Mouse (Mus musculus): ENCODE measurements around the gene Slc25a45. TPM values are rescaled to one million over a fixed set of nuclear protein-coding genes. Genes with fewer than 3 reads are reported as not detected.

Slc25a45 gene
- polyA plus RNA-seq, 1 experiment from 2014 or later, result 3.4 TPM

DNA sequence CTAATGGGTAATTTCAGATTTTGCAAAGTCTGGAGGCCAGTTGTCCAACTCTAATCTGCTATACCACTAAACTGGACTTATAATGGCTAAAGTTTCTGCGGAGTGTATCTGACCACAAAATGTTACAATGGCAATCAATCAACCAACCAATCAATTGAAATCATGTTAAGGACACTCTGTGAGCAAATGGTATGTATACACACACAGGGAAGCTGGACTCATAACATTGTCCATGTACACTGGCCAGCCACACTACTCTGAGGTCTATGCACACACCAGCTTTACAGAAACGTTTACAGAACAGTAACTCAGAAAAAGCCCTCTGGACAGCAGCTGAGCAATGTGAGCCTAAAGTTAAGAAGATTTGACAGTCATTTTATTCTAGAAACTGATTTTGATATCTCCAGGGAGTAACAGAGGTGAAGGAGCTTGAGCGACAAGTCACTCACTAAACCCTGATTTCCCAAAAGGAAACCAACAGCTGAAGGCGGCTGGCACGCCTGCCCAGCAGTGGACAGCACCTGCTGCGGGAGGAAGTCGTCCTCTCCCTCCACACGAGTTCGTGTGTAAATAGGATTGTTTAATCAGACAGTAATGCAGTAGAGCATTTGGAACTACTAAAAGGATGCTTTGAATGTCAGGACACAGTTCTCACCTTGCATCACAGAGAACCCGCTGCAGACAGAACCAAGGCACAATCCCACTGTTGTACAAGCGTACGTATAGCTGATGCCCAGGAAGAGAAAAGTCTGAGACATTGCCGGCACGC lies 38.1 kb upstream of the Slc25a45 start:
- WGBS, result 66% methylated on average over 14 of the region's 14 CpGs
- Histone ChIP-seq H3K27me3 (replicated peaks; ENCODE audit: control insufficient read depth, insufficient read depth, low read length) (no peaks in the 10 kb centered on the region), H3K27ac (ENCODE audit: low read length) (no peak overlapping the region), H3K9me3 (ENCODE audit: control insufficient read depth, low read length) (no peaks in the 10 kb centered on the region), H3K36me3 (ENCODE audit: control insufficient read depth, insufficient read depth, low read length) (no peaks in the 10 kb centered on the region), H3K4me1 (ENCODE audit: control insufficient read depth, insufficient read depth, low read length) (peaks cover 34% of the 10 kb centered on the region), H3K4me2 (ENCODE audit: low read depth, low read length) (no peak overlapping the region), H3K4me3 (ENCODE audit: low read length) (no peak overlapping the region), H3K9ac (ENCODE audit: low read depth, low read length) (no peak overlapping the region)
- no peak for ATAC-seq

DNA sequence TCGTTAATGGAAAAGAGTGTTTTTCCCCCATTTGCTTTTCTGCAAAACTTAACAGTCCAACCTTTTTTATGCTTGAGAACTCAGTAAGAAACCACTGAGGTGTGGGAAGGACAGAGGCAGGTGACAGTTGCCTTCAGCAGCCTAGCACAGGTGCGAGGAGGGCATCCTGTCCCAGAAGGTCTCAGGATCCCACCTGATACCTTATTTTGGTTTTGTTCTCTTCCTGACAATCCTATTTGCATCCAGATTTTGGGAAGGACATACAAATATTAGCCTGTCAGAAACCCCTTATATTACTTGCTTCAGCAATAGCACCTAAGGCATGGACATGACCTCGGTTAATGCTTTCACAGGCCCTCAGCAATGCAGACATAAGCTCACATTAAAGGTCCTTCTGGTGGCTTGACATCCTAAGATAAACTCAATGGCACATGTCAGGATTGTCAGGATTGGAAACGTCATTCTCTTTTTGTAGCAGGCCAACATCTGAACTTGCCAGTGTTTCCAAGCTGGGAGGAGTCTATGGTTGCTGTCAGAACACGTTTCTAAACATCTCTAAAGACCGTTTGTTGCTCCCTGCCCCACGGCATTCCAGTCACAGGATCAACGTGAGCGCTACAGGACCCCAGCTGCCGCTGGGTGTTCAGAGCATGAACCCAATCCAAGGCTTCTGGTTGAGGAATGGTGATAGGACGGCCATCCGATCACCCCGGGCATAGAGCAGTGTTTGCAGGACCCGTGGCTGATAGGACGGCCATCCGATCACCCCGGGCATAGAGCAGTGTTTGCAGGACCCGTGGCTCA lies 37.3 kb upstream of the Slc25a45 start:
- H3K9me3 ChIP-seq (ENCODE audit: control insufficient read depth, low read length), result no peaks in the 10 kb centered on the region
- ATAC-seq, result no peak
- no peak overlapping the region for H3K4me2 ChIP-seq (ENCODE audit: low read depth, low read length)
- no peak overlapping the region; the same call in 1 of the 2 replicates for H3K9ac ChIP-seq (ENCODE audit: low read depth, low read length)
- H3K36me3 ChIP-seq (ENCODE audit: control insufficient read depth, insufficient read depth, low read length), result no peaks in the 10 kb centered on the region
- 73% methylated on average over 18 of the region's 18 CpGs for WGBS
- peaks cover 41% of the 10 kb centered on the region for H3K4me1 ChIP-seq (ENCODE audit: control insufficient read depth, insufficient read depth, low read length)
- no peak overlapping the region for H3K27ac ChIP-seq (ENCODE audit: low read length)
- no peaks in the 10 kb centered on the region for H3K27me3 ChIP-seq (replicated peaks; ENCODE audit: control insufficient read depth, insufficient read depth, low read length)
- no peak overlapping the region for H3K4me3 ChIP-seq (ENCODE audit: low read length)

DNA sequence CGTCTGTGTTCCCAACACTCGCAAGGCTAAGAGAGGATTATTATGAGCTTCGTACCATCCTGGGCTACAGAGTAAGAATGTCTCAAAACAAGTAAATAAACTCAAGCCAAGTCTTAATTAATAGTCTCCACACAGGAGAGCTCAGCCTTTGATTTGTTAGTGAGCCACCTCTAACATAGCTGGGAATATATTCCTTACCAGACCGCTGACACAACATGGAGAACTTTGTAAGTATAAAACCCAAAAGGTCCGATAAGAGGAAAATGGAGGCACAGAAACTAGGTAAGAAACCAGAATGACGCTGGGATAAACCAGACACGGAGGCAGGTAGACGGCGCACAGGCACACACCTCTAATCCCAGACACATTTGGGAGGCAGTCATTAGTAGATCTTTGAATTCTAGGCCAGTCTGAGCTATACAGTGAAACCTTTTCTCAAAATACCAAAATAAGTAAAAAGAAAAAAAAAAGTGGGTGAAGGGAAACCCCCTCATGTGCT lies 36.7 kb upstream of the Slc25a45 start:
- 89% methylated on average over 9 of the region's 9 CpGs for WGBS
- Histone ChIP-seq H3K4me1 (ENCODE audit: control insufficient read depth, insufficient read depth, low read length) (peaks cover 41% of the 10 kb centered on the region), H3K36me3 (ENCODE audit: control insufficient read depth, insufficient read depth, low read length) (no peaks in the 10 kb centered on the region), H3K9me3 (ENCODE audit: control insufficient read depth, low read length) (no peaks in the 10 kb centered on the region), H3K4me2 (ENCODE audit: low read depth, low read length) (no peak overlapping the region), H3K4me3 (ENCODE audit: low read length) (no peak overlapping the region), H3K27me3 (replicated peaks; ENCODE audit: control insufficient read depth, insufficient read depth, low read length) (no peaks in the 10 kb centered on the region), H3K27ac (ENCODE audit: low read length) (no peak overlapping the region), H3K9ac (ENCODE audit: low read depth, low read length) (no peak overlapping the region; the same call in 1 of the 2 replicates)
- ATAC-seq, result no peak

- H3K36me3 ChIP-seq (ENCODE audit: control insufficient read depth, insufficient read depth, low read length), result no peaks in the 10 kb centered on the region
- H3K4me1 ChIP-seq (ENCODE audit: control insufficient read depth, insufficient read depth, low read length), result peaks cover 41% of the 10 kb centered on the region
- no peak overlapping the region; the same call in 1 of the 2 replicates for H3K4me2 ChIP-seq (ENCODE audit: low read depth, low read length)
- H3K27ac ChIP-seq (ENCODE audit: low read length), result peak overlapping the region; percentile 47; the same call in 1 of the 2 replicates
- ATAC-seq, result no peak
- H3K27me3 ChIP-seq (replicated peaks; ENCODE audit: control insufficient read depth, insufficient read depth, low read length), result no peaks in the 10 kb centered on the region
- 70% methylated on average over 4 of the region's 4 CpGs for WGBS
- H3K9me3 ChIP-seq (ENCODE audit: control insufficient read depth, low read length), result no peaks in the 10 kb centered on the region
- H3K9ac ChIP-seq (ENCODE audit: low read depth, low read length), result peak overlapping the region; percentile 22; the same call in 1 of the 2 replicates
- H3K4me3 ChIP-seq (ENCODE audit: low read length), result no peak overlapping the region
Measured at GRCm38 (mm10) chr19:5841389-5841946, 36.1 kb upstream of the Slc25a45 start.

GRCm38 (mm10) chr19:5841999-5842784 lies 35.4 kb upstream of the Slc25a45 start:
- Histone ChIP-seq H3K4me1 (ENCODE audit: control insufficient read depth, insufficient read depth, low read length) (peaks cover 47% of the 10 kb centered on the region), H3K27ac (ENCODE audit: low read length) (peak overlapping the region; percentile 99), H3K4me3 (ENCODE audit: low read length) (peak overlapping the region; percentile 56), H3K4me2 (ENCODE audit: low read depth, low read length) (peak overlapping the region; percentile 69), H3K9me3 (ENCODE audit: control insufficient read depth, low read length) (no peaks in the 10 kb centered on the region), H3K9ac (ENCODE audit: low read depth, low read length) (peak overlapping the region; percentile 79), H3K27me3 (replicated peaks; ENCODE audit: control insufficient read depth, insufficient read depth, low read length) (no peaks in the 10 kb centered on the region), H3K36me3 (ENCODE audit: control insufficient read depth, insufficient read depth, low read length) (no peaks in the 10 kb centered on the region)
- 72% methylated on average over 5 of the region's 5 CpGs for WGBS
- ATAC-seq, result no peak

DNA sequence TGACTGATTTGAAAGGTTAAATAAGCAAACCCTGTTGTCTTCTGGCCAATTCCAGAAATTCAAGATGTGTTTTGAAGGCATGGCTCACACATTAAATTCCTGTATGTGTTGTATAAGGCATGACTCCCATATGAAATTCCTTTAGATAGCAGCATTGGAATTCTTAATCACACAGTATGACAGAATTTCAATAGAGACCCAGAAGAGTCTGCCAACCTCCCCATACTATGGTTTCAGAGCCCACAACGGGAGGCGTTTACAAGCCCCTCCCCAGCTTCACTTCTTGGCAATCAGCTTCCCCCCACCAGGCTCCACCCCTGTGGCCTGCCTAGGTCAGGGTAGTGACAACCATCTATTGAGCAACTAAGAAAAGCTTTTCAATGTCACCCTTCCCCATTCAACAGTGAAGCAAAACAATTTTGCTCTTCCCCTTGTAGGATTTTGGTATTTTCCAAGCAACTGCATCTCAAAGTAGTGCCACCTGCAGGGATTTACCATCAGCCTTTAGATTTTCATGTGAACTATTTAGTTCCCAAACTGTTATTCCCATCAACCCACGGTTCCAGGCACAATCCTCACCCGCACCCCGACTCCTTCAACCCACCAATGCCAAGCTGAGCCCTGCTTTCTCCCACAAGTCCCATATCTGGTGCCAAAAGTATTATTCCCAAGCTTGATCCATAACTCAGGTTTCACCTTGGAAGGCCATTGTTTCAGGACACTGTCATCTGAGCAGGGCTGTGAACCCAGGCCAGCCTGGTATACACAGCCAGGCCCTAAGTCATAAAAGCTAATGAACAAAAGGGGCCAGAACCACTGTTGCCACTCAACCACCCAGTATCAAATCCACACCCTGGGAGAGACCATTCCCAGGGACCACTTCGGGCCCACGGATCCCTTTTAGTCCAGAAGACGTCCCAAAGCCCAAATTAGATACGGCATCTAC lies 34.5 kb upstream of the Slc25a45 start:
- H3K9ac ChIP-seq (ENCODE audit: low read depth, low read length), result peak overlapping the region; percentile 79
- peak overlapping the region; percentile 69 for H3K4me2 ChIP-seq (ENCODE audit: low read depth, low read length)
- ATAC-seq, result no peak
- H3K9me3 ChIP-seq (ENCODE audit: control insufficient read depth, low read length), result no peaks in the 10 kb centered on the region
- peak overlapping the region; percentile 56 for H3K4me3 ChIP-seq (ENCODE audit: low read length)
- H3K27me3 ChIP-seq (replicated peaks; ENCODE audit: control insufficient read depth, insufficient read depth, low read length), result no peaks in the 10 kb centered on the region
- H3K27ac ChIP-seq (ENCODE audit: low read length), result peak overlapping the region; percentile 99
- WGBS, result 72% methylated on average over 9 of the region's 9 CpGs
- H3K36me3 ChIP-seq (ENCODE audit: control insufficient read depth, insufficient read depth, low read length), result no peaks in the 10 kb centered on the region
- H3K4me1 ChIP-seq (ENCODE audit: control insufficient read depth, insufficient read depth, low read length), result peaks cover 56% of the 10 kb centered on the region

DNA sequence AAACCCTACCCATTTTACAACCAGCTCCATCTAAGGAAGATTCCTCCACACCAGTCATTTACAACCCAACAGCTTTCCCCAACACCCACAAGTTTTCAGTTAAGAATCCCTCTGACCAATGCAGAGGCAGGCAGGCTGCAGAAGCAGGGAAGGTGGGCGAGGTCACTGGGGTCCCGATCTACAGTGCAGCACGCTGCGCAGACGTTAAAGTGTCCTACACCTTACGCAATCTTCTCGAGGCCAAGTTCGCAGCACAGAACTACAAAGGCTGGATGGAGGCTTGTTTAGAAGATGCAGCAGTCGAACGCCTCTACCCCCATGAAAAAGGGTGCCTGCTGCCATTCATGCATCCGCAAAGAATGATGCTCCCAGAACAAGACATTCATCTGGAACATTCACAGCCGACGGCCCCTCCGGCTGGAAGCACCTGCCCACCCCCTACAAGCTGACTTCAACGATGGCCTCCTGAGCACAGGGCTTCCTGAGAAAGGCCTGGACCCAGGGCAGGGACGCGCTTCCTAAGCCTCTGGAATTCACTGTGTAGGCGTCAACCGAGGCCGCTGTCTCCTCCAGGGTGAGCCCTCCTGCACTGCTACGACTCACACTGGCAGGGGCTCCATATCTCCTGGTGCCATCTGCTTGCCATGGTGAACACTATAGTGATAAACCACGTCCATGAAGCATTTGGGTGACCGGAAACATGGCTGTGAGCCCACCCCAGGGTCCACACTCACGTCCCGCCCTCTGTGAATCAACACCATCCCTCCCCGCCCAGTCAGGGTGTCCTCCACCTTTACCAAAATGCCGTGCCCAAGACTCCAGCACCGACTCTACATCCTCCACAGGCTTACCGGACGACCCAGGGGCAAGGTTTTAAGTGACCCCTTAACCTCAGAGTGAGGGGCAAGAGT lies 33.6 kb upstream of the Slc25a45 start:
- Histone ChIP-seq H3K4me1 (ENCODE audit: control insufficient read depth, insufficient read depth, low read length) (peaks cover 65% of the 10 kb centered on the region), H3K4me2 (ENCODE audit: low read depth, low read length) (peak overlapping the region; percentile 69), H3K36me3 (ENCODE audit: control insufficient read depth, insufficient read depth, low read length) (no peaks in the 10 kb centered on the region), H3K27me3 (replicated peaks; ENCODE audit: control insufficient read depth, insufficient read depth, low read length) (no peaks in the 10 kb centered on the region), H3K9ac (ENCODE audit: low read depth, low read length) (peak overlapping the region; percentile 79), H3K4me3 (ENCODE audit: low read length) (peak overlapping the region; percentile 56), H3K27ac (ENCODE audit: low read length) (peak overlapping the region; percentile 99), H3K9me3 (ENCODE audit: control insufficient read depth, low read length) (no peaks in the 10 kb centered on the region)
- 70% methylated on average over 30 of the region's 30 CpGs for WGBS
- no peak for ATAC-seq
